Mouse (Mus musculus): ENCODE data around the gene Steap4.

- TF ChIP-seq CTCF (IDR thresholded peaks at IDR 0.05): peak; percentile 84
- TF ChIP-seq POLR2A (IDR thresholded peaks at IDR 0.05; ENCODE audit: insufficient read depth, low read depth, low read length): no peak
Observed at GRCm38 (mm10) chr5:7996401-7997044, 36.3 kb downstream of the Steap4 start.

Measured in heart, adult 2 months (tissue).